Mouse (Mus musculus) urinary bladder, adult 2 months (tissue): Measurements from ENCODE around the gene Ttll13. TPM values are rescaled to one million over a fixed set of nuclear protein-coding genes. Genes with fewer than 3 reads are reported as not detected.

Experiments used
- DNase-seq: peaks from one replicate; pipeline ENCODE4 v3.0.0; 2022; ENCODE audit warnings: low spot score
- polyA plus RNA-seq: library from polyadenylated mRNA; depleted of rRNA; stranded (reverse); fragments of >200 nt; gene quantifications from 2 replicates; pipeline ENCODE4 v1.2.3, GENCODE M21; 2012

Ttll13 gene
- polyA plus RNA-seq, 1 experiment = 1.7 TPM

DNA sequence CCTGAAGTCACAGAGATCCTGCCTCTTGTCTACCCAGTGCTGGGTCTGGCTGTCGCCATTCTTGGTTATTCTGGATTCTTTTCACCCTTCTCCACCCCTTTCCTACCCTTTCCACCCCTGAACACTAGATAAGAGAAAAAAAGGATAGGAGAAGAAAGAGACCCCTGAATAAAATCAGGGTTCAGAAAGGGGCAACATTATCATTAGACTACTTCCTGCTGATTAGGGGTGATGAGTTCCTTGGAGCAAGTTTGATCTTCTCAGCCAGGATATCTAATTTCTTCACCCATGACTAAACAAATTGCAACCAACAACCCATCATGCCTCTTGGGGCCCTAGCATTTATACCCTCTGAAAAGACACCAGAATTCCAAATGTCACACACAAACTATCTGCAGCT, 21.6 kb downstream of the Ttll13 start:
- no peak for DNase-seq

DNA sequence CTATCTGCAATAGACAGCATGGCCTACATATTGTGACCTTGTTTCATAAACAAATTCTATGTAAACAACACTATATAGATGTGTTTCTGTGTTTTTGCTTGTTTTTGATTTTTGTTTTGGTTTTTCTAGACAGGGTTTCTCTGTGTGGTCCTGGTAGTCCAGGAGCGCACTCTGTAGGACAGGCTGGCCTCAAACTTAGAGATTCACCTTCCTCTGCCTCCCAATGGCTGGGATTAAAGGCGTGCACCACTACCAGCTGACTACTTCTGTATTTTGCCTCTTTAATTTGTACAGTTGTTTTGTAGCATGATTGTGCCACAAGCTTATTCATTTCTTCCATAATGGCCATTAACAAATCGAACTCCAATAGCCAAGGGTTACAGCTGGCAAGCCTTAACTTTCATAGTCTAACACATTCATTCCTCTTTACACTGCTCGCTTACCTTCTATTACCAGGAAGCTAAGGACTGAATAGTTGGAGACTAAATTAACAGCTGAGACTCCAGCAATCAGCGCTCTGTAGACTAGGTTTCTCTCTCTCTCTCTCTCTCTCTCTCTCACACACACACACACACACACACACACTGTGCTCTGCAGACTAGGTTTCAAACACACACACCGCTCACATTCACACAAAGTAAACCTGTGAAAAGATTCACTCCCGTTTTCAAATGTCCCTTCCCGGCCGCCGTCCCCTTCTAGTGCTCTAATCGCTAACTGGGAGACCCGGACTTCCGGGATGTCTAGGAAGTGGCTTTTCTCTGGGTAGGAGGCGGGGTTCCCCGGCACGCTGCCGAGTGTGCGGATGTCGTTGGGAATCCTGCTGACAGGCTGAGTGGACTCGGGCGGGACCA, 22.9 kb downstream of the Ttll13 start, which contains the start of gene Vps33b:
Gene Vps33b, plus strand, starts transcription at position 753 of the 854 bp plus-strand sequence.
- DNase-seq = peak; percentile 90

- no peak for DNase-seq
Measured at GRCm38 (mm10) chr7:80269751-80270255, 23.6 kb downstream of the Ttll13 start.

- DNase-seq = no peak
Measured at GRCm38 (mm10) chr7:80273456-80273855, 27.3 kb downstream of the Ttll13 start.

- DNase-seq = no peak
Measured at GRCm38 (mm10) chr7:80276374-80276773, 30.2 kb downstream of the Ttll13 start.

GRCm38 (mm10) chr7:80280032-80280431, 33.9 kb downstream of the Ttll13 start:
- no peak for DNase-seq

- no peak for DNase-seq
Measured at GRCm38 (mm10) chr7:80280998-80281397, 34.8 kb downstream of the Ttll13 start.

DNA sequence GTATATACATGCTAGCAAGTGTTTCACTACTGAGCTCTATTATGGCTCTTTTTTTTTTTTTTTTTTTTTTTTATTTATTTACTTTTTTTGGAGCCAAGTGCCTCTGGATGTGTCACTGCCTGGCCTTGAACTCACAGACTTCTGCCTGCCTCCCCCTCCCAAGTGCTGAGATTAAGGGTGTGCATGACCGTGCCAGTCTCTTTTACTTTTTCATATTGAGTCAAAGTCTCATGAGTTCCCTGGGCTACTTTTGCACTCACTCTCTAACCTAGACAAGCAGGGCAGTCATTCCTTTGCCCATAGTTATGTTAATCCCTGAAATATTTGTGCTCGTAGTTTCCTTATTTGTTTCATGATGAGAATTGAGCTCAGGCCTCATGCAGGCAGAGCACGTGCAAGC, 35.5 kb downstream of the Ttll13 start:
- no peak for DNase-seq

GRCm38 (mm10) chr7:80283226-80283918, 37.2 kb downstream of the Ttll13 start:
- DNase-seq = no peak

GRCm38 (mm10) chr7:80284391-80284790, 38.2 kb downstream of the Ttll13 start:
- DNase-seq = no peak

DNA sequence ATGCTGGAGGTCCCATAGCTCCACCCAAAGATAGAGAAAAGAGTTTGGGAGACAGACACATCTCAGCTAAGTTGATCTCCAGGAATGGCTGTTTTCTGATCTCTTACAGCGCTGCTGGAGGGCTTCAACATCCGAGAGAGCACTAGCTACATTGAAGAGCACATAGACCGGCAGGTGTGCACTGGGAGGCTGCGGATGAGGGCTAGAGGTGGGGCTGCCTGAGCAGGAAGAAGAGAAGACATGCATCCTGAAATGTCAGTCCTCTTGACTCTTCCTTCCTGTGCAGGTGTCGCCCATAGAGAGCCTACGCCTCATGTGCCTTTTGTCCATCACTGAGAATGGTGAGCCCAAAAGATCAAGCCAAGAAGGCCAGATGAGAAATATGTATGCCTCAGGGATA, 39.5 kb downstream of the Ttll13 start:
- DNase-seq = no peak

DNA sequence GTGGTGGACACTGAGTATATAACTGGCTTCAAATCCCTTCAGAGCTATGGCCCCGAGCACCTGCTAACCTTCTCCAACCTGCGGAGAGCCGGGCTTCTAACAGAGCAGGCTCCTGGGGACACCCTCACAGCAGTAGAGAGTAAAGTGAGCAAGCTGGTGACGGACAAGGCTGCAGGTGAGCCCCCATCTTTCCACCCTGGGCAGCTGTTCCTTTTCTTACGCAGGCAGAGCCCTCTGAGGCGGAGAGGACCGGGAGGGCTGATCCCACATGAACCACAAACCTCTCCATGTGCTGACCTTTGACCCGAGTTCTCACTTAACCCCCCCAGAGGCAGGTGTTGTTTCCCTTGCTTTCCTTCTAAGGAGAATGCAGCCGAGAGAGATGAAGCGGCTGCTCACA, 41.6 kb downstream of the Ttll13 start:
- no peak for DNase-seq

DNA sequence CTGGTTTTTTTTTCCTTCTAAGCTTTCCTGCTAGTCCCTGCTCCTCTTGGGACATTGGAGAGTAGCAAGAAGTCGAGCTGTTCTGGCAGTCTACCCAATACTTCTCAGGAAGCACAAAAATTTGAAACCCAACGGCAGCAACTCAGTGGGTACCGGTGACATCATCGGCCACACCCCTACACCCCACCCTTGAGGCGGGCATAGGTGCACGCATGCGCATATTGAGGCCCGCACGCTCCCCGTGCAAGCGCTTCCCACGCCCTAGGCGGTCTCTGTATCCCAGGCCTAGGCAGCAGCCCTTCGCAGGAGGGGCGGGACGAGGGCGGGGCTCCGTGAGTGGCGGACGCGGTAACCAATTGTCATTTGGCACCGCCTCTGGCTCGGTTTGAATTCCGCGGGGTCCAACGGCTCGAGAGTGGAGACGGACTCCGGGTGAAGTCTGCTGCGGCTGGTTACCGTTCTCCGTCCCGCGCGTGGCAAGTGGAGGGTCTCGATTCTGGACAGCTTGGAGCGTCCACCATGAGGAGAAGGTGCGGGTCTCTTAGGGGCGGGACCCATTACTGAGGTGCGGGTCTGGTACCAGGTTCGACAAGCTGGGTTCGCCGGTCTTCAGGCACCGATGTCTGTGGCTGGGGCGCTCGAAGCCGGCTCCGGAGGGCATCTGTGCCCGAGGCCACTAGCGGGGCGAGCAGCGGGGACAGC, 48.0 kb downstream of the Ttll13 start, which contains the start of gene Prc1:
Gene Prc1, plus strand, starts transcription at position 389 of the 702 bp plus-strand sequence.
- peak; percentile 97 for DNase-seq

GRCm38 (mm10) chr7:80294764-80295648, 48.8 kb downstream of the Ttll13 start:
- no peak for DNase-seq

- DNase-seq = no peak
Measured at GRCm38 (mm10) chr7:80296462-80296861, 50.3 kb downstream of the Ttll13 start.

DNA sequence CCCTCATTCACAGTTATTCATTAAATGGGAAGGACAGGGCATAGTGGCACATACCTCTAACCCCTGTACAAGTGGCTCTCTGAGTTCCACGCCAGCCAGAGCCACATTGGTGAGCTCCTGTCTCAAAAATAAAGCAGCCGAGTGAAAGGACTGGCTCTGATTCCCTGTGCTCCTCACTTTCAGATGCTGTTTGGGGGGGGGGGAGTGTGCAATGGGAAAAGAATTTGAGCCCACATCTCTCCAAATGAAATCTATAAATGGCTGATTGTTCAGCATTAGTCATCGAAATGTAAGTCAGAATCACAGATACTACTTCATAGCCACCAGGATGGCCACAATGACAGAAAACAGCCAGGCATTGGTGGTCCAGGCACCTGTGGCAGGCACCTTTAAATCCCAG, 50.9 kb downstream of the Ttll13 start:
- DNase-seq = no peak

DNA sequence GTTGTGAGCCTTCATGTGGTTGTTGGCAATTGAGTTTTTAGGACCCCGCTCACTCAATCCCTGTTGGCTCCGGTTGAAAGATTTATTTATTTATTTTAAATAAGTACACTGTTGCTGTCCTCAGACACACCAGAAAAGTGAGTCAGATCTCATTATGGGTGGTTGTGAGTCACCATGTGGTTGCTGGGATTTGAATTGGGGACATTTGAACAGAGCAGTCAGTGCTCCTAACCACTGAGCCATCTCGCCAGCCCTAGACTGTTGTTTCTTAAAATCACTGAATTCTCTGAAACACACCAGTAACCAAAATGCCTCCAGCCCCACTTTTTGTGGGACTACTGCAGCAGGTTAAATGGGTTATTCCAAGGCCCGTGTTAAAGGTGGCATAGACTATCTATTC, 52.6 kb downstream of the Ttll13 start:
- DNase-seq = no peak

DNA sequence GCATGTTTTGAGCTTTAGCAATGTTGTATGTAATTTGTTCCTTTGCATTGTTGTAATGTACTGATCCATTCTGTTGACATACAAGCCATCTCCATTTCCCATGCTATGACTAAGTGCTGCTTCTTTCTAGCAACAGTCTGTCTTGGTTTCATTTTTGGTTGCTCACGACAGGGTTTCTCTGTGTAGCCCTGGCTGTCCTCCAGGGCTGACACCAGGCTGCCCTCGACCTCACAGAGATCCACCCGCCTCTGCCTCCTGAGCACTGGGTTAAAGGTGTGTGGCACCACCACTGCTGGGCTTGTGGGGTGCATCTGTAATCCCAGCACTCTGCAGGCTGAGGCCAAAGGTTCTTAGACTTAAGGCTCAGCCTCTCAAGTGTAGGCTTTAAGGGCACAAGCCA, 53.4 kb downstream of the Ttll13 start:
- no peak for DNase-seq

GRCm38 (mm10) chr7:80301522-80301921, 55.3 kb downstream of the Ttll13 start:
- DNase-seq = no peak

DNA sequence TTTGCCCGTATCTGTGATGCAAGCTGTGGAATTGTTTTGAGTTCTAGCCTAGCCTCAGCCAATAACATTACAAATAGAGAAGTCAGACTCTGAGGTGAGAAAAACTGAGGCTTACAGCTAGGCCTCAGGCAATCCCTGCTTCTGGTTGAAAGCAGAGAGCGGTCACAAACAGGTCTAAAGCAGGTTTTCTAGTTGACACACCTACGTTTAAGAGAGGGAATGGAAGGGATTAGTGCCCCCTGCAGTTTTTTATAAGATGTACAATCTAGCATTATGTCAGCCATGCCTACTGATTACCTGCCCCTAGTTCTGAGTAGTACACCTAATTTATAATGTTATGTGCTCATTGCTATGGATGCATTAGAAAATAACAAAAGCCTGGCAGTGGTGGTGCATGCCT, 61.6 kb downstream of the Ttll13 start:
- no peak for DNase-seq
